Mouse (Mus musculus) ES-CJ7 (cell line): ENCODE results near the gene Lgals9.

Experiments
- DNase-seq: peaks from one replicate; pipeline ENCODE4 v3.0.0; 2011; ENCODE audit warnings: low read depth, low spot score

The Lgals9 gene

GRCm38 (mm10) chr11:78984483-78985177 is at the start of gene Lgals9:
Gene Lgals9 (minus strand): TSS chr11:78984946.
- DNase-seq, result no peak

- DNase-seq, result no peak
Observed at GRCm38 (mm10) chr11:79033636-79034035, 48.9 kb upstream of the Lgals9 start.

GRCm38 (mm10) chr11:79033021-79033420 is 48.3 kb upstream of the Lgals9 start:
- DNase-seq, result no peak

GRCm38 (mm10) chr11:79031452-79031746 is 46.7 kb upstream of the Lgals9 start:
- no peak for DNase-seq

GRCm38 (mm10) chr11:79030570-79031451 is 46.1 kb upstream of the Lgals9 start:
- DNase-seq, result peak; percentile 48

GRCm38 (mm10) chr11:79023751-79024150 is 39.0 kb upstream of the Lgals9 start:
- no peak for DNase-seq

- no peak for DNase-seq
Observed at GRCm38 (mm10) chr11:79023342-79023741, 38.6 kb upstream of the Lgals9 start.

- DNase-seq, result no peak
Observed at GRCm38 (mm10) chr11:79022836-79023235, 38.1 kb upstream of the Lgals9 start.

GRCm38 (mm10) chr11:79020535-79021045 is 35.8 kb upstream of the Lgals9 start:
- peak; percentile 73 for DNase-seq

- DNase-seq, result peak; percentile 73
Observed at GRCm38 (mm10) chr11:79019839-79020534, 35.2 kb upstream of the Lgals9 start.

GRCm38 (mm10) chr11:79018954-79019704 is 34.4 kb upstream of the Lgals9 start:
- peak; percentile 83 for DNase-seq

- DNase-seq, result no peak
Observed at GRCm38 (mm10) chr11:79017161-79017606, 32.4 kb upstream of the Lgals9 start.

- DNase-seq, result no peak
Observed at GRCm38 (mm10) chr11:79016236-79016635, 31.5 kb upstream of the Lgals9 start.

- DNase-seq, result peak; percentile 59
Observed at GRCm38 (mm10) chr11:79015660-79016215, 31.0 kb upstream of the Lgals9 start.

GRCm38 (mm10) chr11:79014602-79015325 is 30.0 kb upstream of the Lgals9 start:
- no peak for DNase-seq

- DNase-seq, result no peak
Observed at GRCm38 (mm10) chr11:79013806-79014205, 29.1 kb upstream of the Lgals9 start.

GRCm38 (mm10) chr11:79013056-79013455 is 28.3 kb upstream of the Lgals9 start:
- DNase-seq, result no peak

- DNase-seq, result no peak
Observed at GRCm38 (mm10) chr11:79012529-79012928, 27.8 kb upstream of the Lgals9 start.

GRCm38 (mm10) chr11:79008891-79009290 is 24.1 kb upstream of the Lgals9 start:
- DNase-seq, result no peak
